Mouse (Mus musculus): ENCODE results near the gene Ddah2. TPM values are rescaled to one million over a fixed set of nuclear protein-coding genes. Genes with fewer than 3 reads are reported as not detected.

Ddah2 gene
- not detected for polyA plus RNA-seq (2014; fragmentation: Illumina TruSeq; extraction: RNeasy Lipid Tissue Mini Kit (QIAGEN cat#74804); ENCODE audit: low replicate concordance)

GRCm38 (mm10) chr17:35058911-35059892, at the start of gene Ddah2:
TSS of gene Ddah2 (plus strand) at chr17:35059035.

GRCm38 (mm10) chr17:35016376-35016775, 42.5 kb upstream of the Ddah2 start, which contains the start of gene Vwa7:
TSS of gene Vwa7 (plus strand) at chr17:35016579.

GRCm38 (mm10) chr17:35027277-35028068, 31.4 kb upstream of the Ddah2 start, which contains the start of gene Sapcd1:
TSS of gene Sapcd1 (minus strand) at chr17:35028016.

GRCm38 (mm10) chr17:35046681-35047455, 12.0 kb upstream of the Ddah2 start, which contains the start of gene Msh5:
TSS of gene Msh5 (minus strand) at chr17:35046745.

GRCm38 (mm10) chr17:35049561-35050016, 9.2 kb upstream of the Ddah2 start, which contains the start of gene Clic1:
TSS of gene Clic1 (plus strand) at chr17:35049966.

GRCm38 (mm10) chr17:35064951-35065947, 6.4 kb downstream of the Ddah2 start, which contains the start of gene Ly6g6c:
TSS of gene Ly6g6c (plus strand) at chr17:35065388.

GRCm38 (mm10) chr17:35066084-35066483, 7.2 kb downstream of the Ddah2 start, which contains the start of gene Mpig6b:
TSS of gene Mpig6b (minus strand) at chr17:35066184.

GRCm38 (mm10) chr17:35076507-35077176, 17.8 kb downstream of the Ddah2 start, which contains the start of gene Ly6g6e:
TSS of gene Ly6g6e (plus strand) at chr17:35076902.

GRCm38 (mm10) chr17:35077786-35078233, 19.0 kb downstream of the Ddah2 start, which contains the start of gene Ly6g6d:
TSS of gene Ly6g6d (minus strand) at chr17:35078065.

GRCm38 (mm10) chr17:35085208-35085865, 26.5 kb downstream of the Ddah2 start, which contains the start of gene Ly6g6f:
TSS of gene Ly6g6f (minus strand) at chr17:35085610.

GRCm38 (mm10) chr17:35088825-35089644, 30.2 kb downstream of the Ddah2 start, which contains the start of gene Abhd16a:
TSS of gene Abhd16a (plus strand) at chr17:35089263.

GRCm38 (mm10) chr17:35108097-35108496, 49.3 kb downstream of the Ddah2 start, which contains the start of gene Ly6g5c:
TSS of gene Ly6g5c (plus strand) at chr17:35108279.

Other genes starting within 250 kb of the Ddah2 start
- gene Stk19, start 222.1 kb upstream of the Ddah2 start, polyA plus RNA-seq (2014; fragmentation: Illumina TruSeq; extraction: RNeasy Lipid Tissue Mini Kit (QIAGEN cat#74804); ENCODE audit: low replicate concordance) = 17.0 TPM
- 1.6 TPM for gene Dxo, start 222.0 kb upstream of the Ddah2 start, polyA plus RNA-seq (2014; fragmentation: Illumina TruSeq; extraction: RNeasy Lipid Tissue Mini Kit (QIAGEN cat#74804); ENCODE audit: low replicate concordance)
- gene Skiv2l, start 208.8 kb upstream of the Ddah2 start, polyA plus RNA-seq (2014; fragmentation: Illumina TruSeq; extraction: RNeasy Lipid Tissue Mini Kit (QIAGEN cat#74804); ENCODE audit: low replicate concordance) = 4.8 TPM
- gene Nelfe, start 208.6 kb upstream of the Ddah2 start, polyA plus RNA-seq (2014; fragmentation: Illumina TruSeq; extraction: RNeasy Lipid Tissue Mini Kit (QIAGEN cat#74804); ENCODE audit: low replicate concordance) = 0.41 TPM
- gene Cfb, start 196.5 kb upstream of the Ddah2 start, polyA plus RNA-seq (2014; fragmentation: Illumina TruSeq; extraction: RNeasy Lipid Tissue Mini Kit (QIAGEN cat#74804); ENCODE audit: low replicate concordance) = 20.3 TPM
- gene Zbtb12, start 179.6 kb upstream of the Ddah2 start, polyA plus RNA-seq (2014; fragmentation: Illumina TruSeq; extraction: RNeasy Lipid Tissue Mini Kit (QIAGEN cat#74804); ENCODE audit: low replicate concordance) = 1.3 TPM
- gene Gm20547, start 177.0 kb upstream of the Ddah2 start, polyA plus RNA-seq (2014; fragmentation: Illumina TruSeq; extraction: RNeasy Lipid Tissue Mini Kit (QIAGEN cat#74804); ENCODE audit: low replicate concordance) = 2.4 TPM
- not detected for gene C2, start 160.8 kb upstream of the Ddah2 start, polyA plus RNA-seq (2014; fragmentation: Illumina TruSeq; extraction: RNeasy Lipid Tissue Mini Kit (QIAGEN cat#74804); ENCODE audit: low replicate concordance)
- gene Ehmt2, start 160.6 kb upstream of the Ddah2 start, polyA plus RNA-seq (2014; fragmentation: Illumina TruSeq; extraction: RNeasy Lipid Tissue Mini Kit (QIAGEN cat#74804); ENCODE audit: low replicate concordance) = 5.3 TPM
- gene Slc44a4, start 144.6 kb upstream of the Ddah2 start, polyA plus RNA-seq (2014; fragmentation: Illumina TruSeq; extraction: RNeasy Lipid Tissue Mini Kit (QIAGEN cat#74804); ENCODE audit: low replicate concordance) = 2.7 TPM
- 3.6 TPM for gene Neu1, start 127.8 kb upstream of the Ddah2 start, polyA plus RNA-seq (2014; fragmentation: Illumina TruSeq; extraction: RNeasy Lipid Tissue Mini Kit (QIAGEN cat#74804); ENCODE audit: low replicate concordance)
- 1.3 TPM for gene Hspa1b, start 99.8 kb upstream of the Ddah2 start, polyA plus RNA-seq (2014; fragmentation: Illumina TruSeq; extraction: RNeasy Lipid Tissue Mini Kit (QIAGEN cat#74804); ENCODE audit: low replicate concordance)
- not detected for gene Gm20481, start 89.1 kb upstream of the Ddah2 start, polyA plus RNA-seq (2014; fragmentation: Illumina TruSeq; extraction: RNeasy Lipid Tissue Mini Kit (QIAGEN cat#74804); ENCODE audit: low replicate concordance)
- 0.52 TPM for gene Hspa1a, start 86.9 kb upstream of the Ddah2 start, polyA plus RNA-seq (2014; fragmentation: Illumina TruSeq; extraction: RNeasy Lipid Tissue Mini Kit (QIAGEN cat#74804); ENCODE audit: low replicate concordance)
- gene Hspa1l, start 86.3 kb upstream of the Ddah2 start, polyA plus RNA-seq (2014; fragmentation: Illumina TruSeq; extraction: RNeasy Lipid Tissue Mini Kit (QIAGEN cat#74804); ENCODE audit: low replicate concordance) = not detected
- 12.4 TPM for gene Lsm2, start 77.2 kb upstream of the Ddah2 start, polyA plus RNA-seq (2014; fragmentation: Illumina TruSeq; extraction: RNeasy Lipid Tissue Mini Kit (QIAGEN cat#74804); ENCODE audit: low replicate concordance)
- 0.37 TPM for gene Vars, start 58.0 kb upstream of the Ddah2 start, polyA plus RNA-seq (2014; fragmentation: Illumina TruSeq; extraction: RNeasy Lipid Tissue Mini Kit (QIAGEN cat#74804); ENCODE audit: low replicate concordance)
- gene Vwa7, start 42.5 kb upstream of the Ddah2 start, polyA plus RNA-seq (2014; fragmentation: Illumina TruSeq; extraction: RNeasy Lipid Tissue Mini Kit (QIAGEN cat#74804); ENCODE audit: low replicate concordance) = 0.11 TPM
- not detected for gene Sapcd1, start 31.0 kb upstream of the Ddah2 start, polyA plus RNA-seq (2014; fragmentation: Illumina TruSeq; extraction: RNeasy Lipid Tissue Mini Kit (QIAGEN cat#74804); ENCODE audit: low replicate concordance)
- 0.93 TPM for gene Msh5, start 12.3 kb upstream of the Ddah2 start, polyA plus RNA-seq (2014; fragmentation: Illumina TruSeq; extraction: RNeasy Lipid Tissue Mini Kit (QIAGEN cat#74804); ENCODE audit: low replicate concordance)
- 31.3 TPM for gene Clic1, start 9.1 kb upstream of the Ddah2 start, polyA plus RNA-seq (2014; fragmentation: Illumina TruSeq; extraction: RNeasy Lipid Tissue Mini Kit (QIAGEN cat#74804); ENCODE audit: low replicate concordance)
- not detected for gene Ly6g6c, start 6.4 kb downstream of the Ddah2 start, polyA plus RNA-seq (2014; fragmentation: Illumina TruSeq; extraction: RNeasy Lipid Tissue Mini Kit (QIAGEN cat#74804); ENCODE audit: low replicate concordance)
- gene Mpig6b, start 7.1 kb downstream of the Ddah2 start, polyA plus RNA-seq (2014; fragmentation: Illumina TruSeq; extraction: RNeasy Lipid Tissue Mini Kit (QIAGEN cat#74804); ENCODE audit: low replicate concordance) = 0.59 TPM
- not detected for gene Ly6g6e, start 17.9 kb downstream of the Ddah2 start, polyA plus RNA-seq (2014; fragmentation: Illumina TruSeq; extraction: RNeasy Lipid Tissue Mini Kit (QIAGEN cat#74804); ENCODE audit: low replicate concordance)
- not detected for gene Ly6g6d, start 19.0 kb downstream of the Ddah2 start, polyA plus RNA-seq (2014; fragmentation: Illumina TruSeq; extraction: RNeasy Lipid Tissue Mini Kit (QIAGEN cat#74804); ENCODE audit: low replicate concordance)
- not detected for gene Ly6g6f, start 26.6 kb downstream of the Ddah2 start, polyA plus RNA-seq (2014; fragmentation: Illumina TruSeq; extraction: RNeasy Lipid Tissue Mini Kit (QIAGEN cat#74804); ENCODE audit: low replicate concordance)
- gene Abhd16a, start 30.2 kb downstream of the Ddah2 start, polyA plus RNA-seq (2014; fragmentation: Illumina TruSeq; extraction: RNeasy Lipid Tissue Mini Kit (QIAGEN cat#74804); ENCODE audit: low replicate concordance) = 3.7 TPM
- gene Ly6g5c, start 49.2 kb downstream of the Ddah2 start, polyA plus RNA-seq (2014; fragmentation: Illumina TruSeq; extraction: RNeasy Lipid Tissue Mini Kit (QIAGEN cat#74804); ENCODE audit: low replicate concordance) = not detected
- not detected for gene Ly6g5b, start 56.4 kb downstream of the Ddah2 start, polyA plus RNA-seq (2014; fragmentation: Illumina TruSeq; extraction: RNeasy Lipid Tissue Mini Kit (QIAGEN cat#74804); ENCODE audit: low replicate concordance)
- gene Gpank1, start 62.4 kb downstream of the Ddah2 start, polyA plus RNA-seq (2014; fragmentation: Illumina TruSeq; extraction: RNeasy Lipid Tissue Mini Kit (QIAGEN cat#74804); ENCODE audit: low replicate concordance) = 2.3 TPM
- 112 TPM for gene Csnk2b, start 63.0 kb downstream of the Ddah2 start, polyA plus RNA-seq (2014; fragmentation: Illumina TruSeq; extraction: RNeasy Lipid Tissue Mini Kit (QIAGEN cat#74804); ENCODE audit: low replicate concordance)
- gene D17H6S53E, start 67.3 kb downstream of the Ddah2 start, polyA plus RNA-seq (2014; fragmentation: Illumina TruSeq; extraction: RNeasy Lipid Tissue Mini Kit (QIAGEN cat#74804); ENCODE audit: low replicate concordance) = 1.7 TPM
- not detected for gene Apom, start 73.0 kb downstream of the Ddah2 start, polyA plus RNA-seq (2014; fragmentation: Illumina TruSeq; extraction: RNeasy Lipid Tissue Mini Kit (QIAGEN cat#74804); ENCODE audit: low replicate concordance)
- 9.2 TPM for gene Bag6, start 76.1 kb downstream of the Ddah2 start, polyA plus RNA-seq (2014; fragmentation: Illumina TruSeq; extraction: RNeasy Lipid Tissue Mini Kit (QIAGEN cat#74804); ENCODE audit: low replicate concordance)
- 7.5 TPM for gene Prrc2a, start 105.9 kb downstream of the Ddah2 start, polyA plus RNA-seq (2014; fragmentation: Illumina TruSeq; extraction: RNeasy Lipid Tissue Mini Kit (QIAGEN cat#74804); ENCODE audit: low replicate concordance)
- 8.4 TPM for gene Aif1, start 117.0 kb downstream of the Ddah2 start, polyA plus RNA-seq (2014; fragmentation: Illumina TruSeq; extraction: RNeasy Lipid Tissue Mini Kit (QIAGEN cat#74804); ENCODE audit: low replicate concordance)
- gene Lst1, start 129.4 kb downstream of the Ddah2 start, polyA plus RNA-seq (2014; fragmentation: Illumina TruSeq; extraction: RNeasy Lipid Tissue Mini Kit (QIAGEN cat#74804); ENCODE audit: low replicate concordance) = not detected
- gene Ltb, start 135.4 kb downstream of the Ddah2 start, polyA plus RNA-seq (2014; fragmentation: Illumina TruSeq; extraction: RNeasy Lipid Tissue Mini Kit (QIAGEN cat#74804); ENCODE audit: low replicate concordance) = not detected
- gene Tnf, start 143.0 kb downstream of the Ddah2 start, polyA plus RNA-seq (2014; fragmentation: Illumina TruSeq; extraction: RNeasy Lipid Tissue Mini Kit (QIAGEN cat#74804); ENCODE audit: low replicate concordance) = not detected
- not detected for gene Lta, start 146.3 kb downstream of the Ddah2 start, polyA plus RNA-seq (2014; fragmentation: Illumina TruSeq; extraction: RNeasy Lipid Tissue Mini Kit (QIAGEN cat#74804); ENCODE audit: low replicate concordance)
- gene Gm16181, start 161.8 kb downstream of the Ddah2 start, polyA plus RNA-seq (2014; fragmentation: Illumina TruSeq; extraction: RNeasy Lipid Tissue Mini Kit (QIAGEN cat#74804); ENCODE audit: low replicate concordance) = not detected
- gene Atp6v1g2, start 174.6 kb downstream of the Ddah2 start, polyA plus RNA-seq (2014; fragmentation: Illumina TruSeq; extraction: RNeasy Lipid Tissue Mini Kit (QIAGEN cat#74804); ENCODE audit: low replicate concordance) = 1.9 TPM
- not detected for gene Nfkbil1, start 176.8 kb downstream of the Ddah2 start, polyA plus RNA-seq (2014; fragmentation: Illumina TruSeq; extraction: RNeasy Lipid Tissue Mini Kit (QIAGEN cat#74804); ENCODE audit: low replicate concordance)
- 4.0 TPM for gene Ddx39b, start 182.7 kb downstream of the Ddah2 start, polyA plus RNA-seq (2014; fragmentation: Illumina TruSeq; extraction: RNeasy Lipid Tissue Mini Kit (QIAGEN cat#74804); ENCODE audit: low replicate concordance)
- gene H2-D1, start 203.7 kb downstream of the Ddah2 start, polyA plus RNA-seq (2014; fragmentation: Illumina TruSeq; extraction: RNeasy Lipid Tissue Mini Kit (QIAGEN cat#74804); ENCODE audit: low replicate concordance) = 51.6 TPM

Data from small intestine, adult 10 weeks (tissue).